Mouse (Mus musculus): Measurements from ENCODE around the gene Dgkq.

GRCm38 (mm10) chr5:108708981-108709731, 39.7 kb upstream of the Dgkq start:
- TF ChIP-seq CTCF (IDR thresholded peaks at IDR 0.05; ENCODE audit: control insufficient read depth, insufficient read depth, insufficient read length), result no peak
- TF ChIP-seq FOSL1 (IDR thresholded peaks at IDR 0.05; ENCODE audit: insufficient read depth, low read length, poor library complexity, severe bottlenecking), result no peak
